In genomic region chr4:152131809-152132771, GRCm38 (mm10) we compare ENCODE assay signal across 8 mouse cellular contexts. TPM values are rescaled to one million over a fixed set of nuclear protein-coding genes. Genes with fewer than 3 reads are reported as not detected.
DNase-seq lines count a peak whose midpoint lies in the region; ATAC-seq and TF ChIP-seq lines count a peak whose summit lies in the region.

No protein-coding gene starts in this region.

- peak overlapping the region; percentile 67; the same call in 1 of the 2 replicates for H3K9ac ChIP-seq in ES-E14 (ENCODE audit: insufficient read depth, low read depth, low read length, poor library complexity, severe bottlenecking)
- no peak overlapping the region for H3K9ac ChIP-seq in hindbrain, embryonic 12.5 days
- H3K9ac ChIP-seq in midbrain, embryonic 12.5 days (replicated peaks) = no peak overlapping the region

- H3K36me3 ChIP-seq in ES-E14 (ENCODE audit: control insufficient read depth, insufficient read depth, low read length, poor library complexity, severe bottlenecking) = no peaks in the 10 kb centered on the region
- no peaks in the 10 kb centered on the region for H3K36me3 ChIP-seq in hindbrain, embryonic 12.5 days
- H3K36me3 ChIP-seq in midbrain, embryonic 12.5 days = no peaks in the 10 kb centered on the region

- in situ Hi-C loops in ES-E14 (cut with MboI; ENCODE audit: low sequenced_read_pairs in 2 of 2, unreplicated experiment in 2 of 2) = no loop called here

- ATAC-seq in hindbrain, embryonic 12.5 days (ENCODE audit: low FRiP score) = no peak
- ATAC-seq in midbrain, embryonic 12.5 days (ENCODE audit: low FRiP score, low read depth) = no peak

- H3K9me3 ChIP-seq in ES-E14 (ENCODE audit: control insufficient read depth, insufficient read depth, low read depth, low read length) = no peaks in the 10 kb centered on the region
- no peaks in the 10 kb centered on the region for H3K9me3 ChIP-seq in hindbrain, embryonic 12.5 days (replicated peaks)
- no peaks in the 10 kb centered on the region for H3K9me3 ChIP-seq in midbrain, embryonic 12.5 days

- 4% methylated on average over 50 of the region's 50 CpGs for WGBS in hindbrain, embryonic 12.5 days
- 4% methylated on average over 50 of the region's 50 CpGs for WGBS in midbrain, embryonic 12.5 days

- H3K4me2 ChIP-seq in hindbrain, embryonic 12.5 days (replicated peaks) = peak overlapping the region; percentile 54
- peak overlapping the region; percentile 53 for H3K4me2 ChIP-seq in midbrain, embryonic 12.5 days (replicated peaks)

- DNase-seq in heart, adult 11 months = peak; percentile 91
- DNase-seq in heart, postnatal 36 days = no peak
- DNase-seq in ES-E14 (ENCODE audit: low read depth, low spot score) = no peak
- DNase-seq in right cerebral cortex, adult 18-20 months = no peak
- DNase-seq in cerebellum, adult 8-10 months = no peak
- no peak for DNase-seq in cerebellum, adult 9-10 months

- peaks cover 0 to 20% of the 10 kb centered on the region in 2 experiments; a peak in 1 of 4 replicates for H3K4me1 ChIP-seq in ES-E14 (ENCODE audit: control insufficient read depth in 2 of 2, insufficient read depth in 2 of 2, low read length in 2 of 2, poor library complexity in 1 of 2)
- H3K4me1 ChIP-seq in hindbrain, embryonic 12.5 days = peaks cover 30% of the 10 kb centered on the region
- H3K4me1 ChIP-seq in midbrain, embryonic 12.5 days = peaks cover 29% of the 10 kb centered on the region

- peaks cover 92% of the 10 kb centered on the region for H3K27me3 ChIP-seq in hindbrain, embryonic 12.5 days
- peaks cover 98% of the 10 kb centered on the region for H3K27me3 ChIP-seq in midbrain, embryonic 12.5 days

- H3K27ac ChIP-seq in ES-E14 (ENCODE audit: insufficient read depth, low read depth, low read length, poor library complexity, severe bottlenecking) = no peak overlapping the region
- H3K27ac ChIP-seq in hindbrain, embryonic 12.5 days = no peak overlapping the region
- no peak overlapping the region for H3K27ac ChIP-seq in midbrain, embryonic 12.5 days (replicated peaks)

- peak overlapping the region; percentile 68 to 75 for H3K4me3 ChIP-seq in ES-E14 (ENCODE audit: insufficient read depth in 1 of 2, low read depth in 1 of 2, low read length in 2 of 2, poor library complexity in 1 of 2, severe bottlenecking in 1 of 2)
- peak overlapping the region; percentile 29 for H3K4me3 ChIP-seq in hindbrain, embryonic 12.5 days
- peak overlapping the region; percentile 33; the same call in 1 of the 2 replicates for H3K4me3 ChIP-seq in midbrain, embryonic 12.5 days

- intact Hi-C loops in heart, postnatal 36 days (cut with DNase I) = no loop called here

TF ChIP-seq in ES-E14, 5 proteins besides CTCF, POLR2A, EP300 and RAD21:
- TF ChIP-seq ZC3H11A (IDR thresholded peaks at IDR 0.05; ENCODE audit: borderline replicate concordance, low read depth, low read length) (no peak), MAFK (IDR thresholded peaks at IDR 0.05; ENCODE audit: insufficient read depth, low read depth, low read length) (no peak), ZNF384 (IDR thresholded peaks at IDR 0.05; ENCODE audit: low read depth, low read length) (no peak), HCFC1 (IDR thresholded peaks at IDR 0.05; ENCODE audit: borderline replicate concordance, insufficient read depth, low read length) (no peak), CHD2 (IDR thresholded peaks at IDR 0.05; ENCODE audit: low read depth, low read length) (no peak)

RNA-seq across cellular contexts. Expression of gene Tnfrsf25, which starts 16.4 kb away (rescaled TPM):
- 1 to 10 TPM in 1 of 2 experiments, under 1 TPM in 1; 0.81 to 3.2 TPM for total RNA-seq in heart, postnatal 36 days (2021)
- total RNA-seq in ES-E14 (2012; rRNA removed) = 3.8 and 5.7 TPM in 2 replicates
- polyA plus RNA-seq in hindbrain, embryonic 12.5 days (2016; fragmentation: Nextera tagmentation; extraction: Ambion mirVana) = 0.59 and 0.74 TPM in 2 replicates
- polyA plus RNA-seq in midbrain, embryonic 12.5 days (2016; fragmentation: Nextera tagmentation; extraction: Ambion mirVana) = 0.73 and 0.83 TPM in 2 replicates

RNA-seq across cellular contexts. Expression of gene Espn, which starts 20.1 kb away (rescaled TPM):
- total RNA-seq in heart, postnatal 36 days (2021) = 1 to 10 TPM; 1.8 to 2.7 TPM
- 5.6 and 6.6 TPM in 2 replicates for total RNA-seq in ES-E14 (2012; rRNA removed)
- 0.82 and 2.3 TPM in 2 replicates for polyA plus RNA-seq in hindbrain, embryonic 12.5 days (2016; fragmentation: Nextera tagmentation; extraction: Ambion mirVana)
- 0.26 TPM in 1 of 2 replicates, not detected in the other for polyA plus RNA-seq in midbrain, embryonic 12.5 days (2016; fragmentation: Nextera tagmentation; extraction: Ambion mirVana)

RNA-seq across cellular contexts. Expression of gene Hes2, which starts 26.6 kb away (rescaled TPM):
- total RNA-seq in heart, postnatal 36 days (2021) = not detected
- total RNA-seq in ES-E14 (2012; rRNA removed) = 0.32 and 0.58 TPM in 2 replicates
- polyA plus RNA-seq in hindbrain, embryonic 12.5 days (2016; fragmentation: Nextera tagmentation; extraction: Ambion mirVana) = 2.4 and 2.9 TPM in 2 replicates
- 0.47 and 0.60 TPM in 2 replicates for polyA plus RNA-seq in midbrain, embryonic 12.5 days (2016; fragmentation: Nextera tagmentation; extraction: Ambion mirVana)

RNA-seq across cellular contexts. Expression of gene Acot7, which starts 45.8 kb away (rescaled TPM):
- 10 to 100 TPM; 58.7 to 59.1 TPM for total RNA-seq in heart, postnatal 36 days (2021)
- total RNA-seq in ES-E14 (2012; rRNA removed) = 38.8 and 51.9 TPM in 2 replicates
- 128 and 132 TPM in 2 replicates for polyA plus RNA-seq in hindbrain, embryonic 12.5 days (2016; fragmentation: Nextera tagmentation; extraction: Ambion mirVana)
- 104 and 105 TPM in 2 replicates for polyA plus RNA-seq in midbrain, embryonic 12.5 days (2016; fragmentation: Nextera tagmentation; extraction: Ambion mirVana)

RNA-seq across cellular contexts. Expression of gene Plekhg5, which starts 59.8 kb away (rescaled TPM):
- 10 to 100 TPM; 14.9 to 21.9 TPM for total RNA-seq in heart, postnatal 36 days (2021)
- total RNA-seq in ES-E14 (2012; rRNA removed) = 37.3 and 81.4 TPM in 2 replicates
- polyA plus RNA-seq in hindbrain, embryonic 12.5 days (2016; fragmentation: Nextera tagmentation; extraction: Ambion mirVana) = 11.7 and 12.0 TPM in 2 replicates
- polyA plus RNA-seq in midbrain, embryonic 12.5 days (2016; fragmentation: Nextera tagmentation; extraction: Ambion mirVana) = 9.4 and 9.9 TPM in 2 replicates
